ENCODE assay signal across 8 mouse cellular contexts in genomic region chr12:46818021-46818855, GRCm38 (mm10). TPM values are rescaled to one million over a fixed set of nuclear protein-coding genes. Genes with fewer than 3 reads are reported as not detected.
A peak's percentile ranks its signal among the peaks of the same experiment; 100 is the strongest.
DNase-seq lines count a peak whose midpoint lies in the region; ATAC-seq and TF ChIP-seq lines count a peak whose summit lies in the region.

No protein-coding gene starts in this region.

- no peaks in the 10 kb centered on the region for H3K4me1 ChIP-seq in ES-Bruce4 (ENCODE audit: control insufficient read depth, insufficient read depth, low read length)
- H3K4me1 ChIP-seq in forebrain, embryonic 11.5 days (replicated peaks; ENCODE audit: control insufficient read depth, insufficient read depth, low read length), result peaks cover 3% of the 10 kb centered on the region; the same call in 1 of the 2 replicates
- no peaks in the 10 kb centered on the region for H3K4me1 ChIP-seq in heart, postnatal 0 days (ENCODE audit: control insufficient read depth, insufficient read depth)
- H3K4me1 ChIP-seq in liver, embryonic 14.5 days (replicated peaks; ENCODE audit: control insufficient read depth in 2 of 2, insufficient read depth in 2 of 2, low read length in 1 of 2), result no peaks in the 10 kb centered on the region
- no peaks in the 10 kb centered on the region for H3K4me1 ChIP-seq in olfactory bulb, adult 2 months (ENCODE audit: control insufficient read depth, insufficient read depth, low read length)

- no peak for TF ChIP-seq CTCF in ES-Bruce4 (IDR thresholded peaks at IDR 0.05; ENCODE audit: low read depth, low read length)
- no peak for TF ChIP-seq CTCF in heart, postnatal 0 days (IDR thresholded peaks at IDR 0.05; ENCODE audit: low read depth)
- no peak for TF ChIP-seq CTCF in liver, embryonic 14.5 days (IDR thresholded peaks at IDR 0.05; ENCODE audit: low read depth)
- TF ChIP-seq CTCF in olfactory bulb, adult 2 months (IDR thresholded peaks at IDR 0.05; ENCODE audit: insufficient read depth, low read depth, low read length), result no peak

- H3K36me3 ChIP-seq in ES-Bruce4 (ENCODE audit: control insufficient read depth, insufficient read depth, low read length, poor library complexity, severe bottlenecking), result no peaks in the 10 kb centered on the region
- no peaks in the 10 kb centered on the region for H3K36me3 ChIP-seq in forebrain, embryonic 11.5 days (ENCODE audit: control insufficient read depth, insufficient read depth, low read length)
- H3K36me3 ChIP-seq in heart, postnatal 0 days (replicated peaks; ENCODE audit: control insufficient read depth, insufficient read depth, low read length), result no peaks in the 10 kb centered on the region
- no peaks in the 10 kb centered on the region for H3K36me3 ChIP-seq in liver, embryonic 14.5 days (replicated peaks; ENCODE audit: control insufficient read depth, insufficient read depth, low read depth)

- TF ChIP-seq EP300 in ES-Bruce4 (IDR thresholded peaks at IDR 0.05; ENCODE audit: insufficient read depth, low read depth, low read length), result no peak
- no peak for TF ChIP-seq EP300 in heart, postnatal 0 days (IDR thresholded peaks at IDR 0.05; ENCODE audit: low read depth)
- TF ChIP-seq EP300 in liver, embryonic 14.5 days (IDR thresholded peaks at IDR 0.05; ENCODE audit: low read depth), result no peak

- peak overlapping the region; percentile 59 for H3K4me2 ChIP-seq in forebrain, embryonic 11.5 days (ENCODE audit: low read depth, low read length, severe bottlenecking)
- peak overlapping the region; percentile 83 for H3K4me2 ChIP-seq in heart, postnatal 0 days (ENCODE audit: low read depth, low read length)
- peak overlapping the region; percentile 65 for H3K4me2 ChIP-seq in liver, embryonic 14.5 days (ENCODE audit: low read depth)

- H3K27me3 ChIP-seq in ES-Bruce4 (ENCODE audit: control insufficient read depth, insufficient read depth, low read length, poor library complexity, severe bottlenecking), result peaks cover 6% of the 10 kb centered on the region
- H3K27me3 ChIP-seq in forebrain, embryonic 11.5 days (ENCODE audit: control insufficient read depth, insufficient read depth, low read length), result no peaks in the 10 kb centered on the region
- peaks cover 7% of the 10 kb centered on the region for H3K27me3 ChIP-seq in heart, postnatal 0 days (ENCODE audit: control insufficient read depth, insufficient read depth, low read length)
- peaks cover 31% of the 10 kb centered on the region for H3K27me3 ChIP-seq in liver, embryonic 14.5 days (ENCODE audit: control insufficient read depth, insufficient read depth, low read length)

- H3K9ac ChIP-seq in ES-Bruce4 (ENCODE audit: low read depth, poor library complexity, severe bottlenecking), result peak overlapping the region; percentile 81
- H3K9ac ChIP-seq in forebrain, embryonic 11.5 days (ENCODE audit: low read length), result peak overlapping the region; percentile 95
- peak overlapping the region; percentile 64 for H3K9ac ChIP-seq in heart, postnatal 0 days (replicated peaks; ENCODE audit: low read depth, low read length)
- no peak overlapping the region for H3K9ac ChIP-seq in liver, embryonic 14.5 days (replicated peaks)

- no peaks in the 10 kb centered on the region for H3K9me3 ChIP-seq in ES-Bruce4 (replicated peaks; ENCODE audit: control insufficient read depth, insufficient read depth, low read length, poor library complexity, severe bottlenecking)
- no peaks in the 10 kb centered on the region for H3K9me3 ChIP-seq in forebrain, embryonic 11.5 days (ENCODE audit: control insufficient read depth, low read length)
- H3K9me3 ChIP-seq in heart, postnatal 0 days (replicated peaks; ENCODE audit: control insufficient read depth, low read length), result no peaks in the 10 kb centered on the region
- H3K9me3 ChIP-seq in liver, embryonic 14.5 days (ENCODE audit: control insufficient read depth, low read length), result no peaks in the 10 kb centered on the region

- no peak overlapping the region for H3K27ac ChIP-seq in ES-Bruce4 (ENCODE audit: insufficient read depth, low read length)
- H3K27ac ChIP-seq in forebrain, embryonic 11.5 days (ENCODE audit: low read depth, low read length), result peak overlapping the region; percentile 98
- no peak overlapping the region for H3K27ac ChIP-seq in heart, postnatal 0 days (ENCODE audit: low read depth)
- H3K27ac ChIP-seq in liver, embryonic 14.5 days, result no peak overlapping the region
- H3K27ac ChIP-seq in olfactory bulb, adult 2 months (ENCODE audit: insufficient read depth, low read depth, low read length), result peak overlapping the region; percentile 76

- under 1% methylated on average over 60 of the region's 61 CpGs for WGBS in forebrain, embryonic 11.5 days
- under 1% methylated on average over 59 of the region's 61 CpGs for whole genome bisulfite sequencing in heart, postnatal 0 days
- under 1% methylated on average over 58 of the region's 61 CpGs for WGBS in liver, embryonic 14.5 days (ENCODE audit: insufficient replicate concordance)
- under 1% methylated on average over 57 of the region's 61 CpGs for WGBS in olfactory bulb, adult 2 months

- ATAC-seq in forebrain, embryonic 11.5 days (replicated peaks; ENCODE audit: low FRiP score), result peak; percentile 60
- ATAC-seq in heart, postnatal 0 days (ENCODE audit: insufficient read depth, low read depth), result no peak
- ATAC-seq in liver, embryonic 14.5 days (ENCODE audit: insufficient read depth), result no peak

- DNase-seq in brain, adult 2 months (ENCODE audit: low read depth, low spot score), result peak; percentile 66
- DNase-seq in forebrain, embryonic 11.5 days (ENCODE audit: low spot score), result peak; percentile 86
- no peak for DNase-seq in heart, postnatal 0 days (ENCODE audit: low spot score)
- peak; percentile 2 to 40 for DNase-seq in kidney, postnatal 36 days
- no peak for DNase-seq in liver, embryonic 14.5 days (ENCODE audit: low read depth in 3 of 3, low spot score in 3 of 3)
- no peak for DNase-seq in spleen, postnatal 36 days (ENCODE audit: low spot score in 2 of 2)

- H3K4me3 ChIP-seq in ES-Bruce4 (ENCODE audit: low read depth, low read length), result peak overlapping the region; percentile 69
- H3K4me3 ChIP-seq in forebrain, embryonic 11.5 days (ENCODE audit: low read depth, low read length), result peak overlapping the region; percentile 75
- H3K4me3 ChIP-seq in heart, postnatal 0 days (ENCODE audit: low read depth, low read length), result peak overlapping the region; percentile 87
- peak overlapping the region; percentile 64 to 69 for H3K4me3 ChIP-seq in liver, embryonic 14.5 days (ENCODE audit: insufficient read depth in 1 of 2, low read depth in 2 of 2, low read length in 2 of 2)
- H3K4me3 ChIP-seq in olfactory bulb, adult 2 months (ENCODE audit: insufficient read depth, low read depth, low read length), result peak overlapping the region; percentile 60

- no peak for TF ChIP-seq POLR2A in ES-Bruce4 (IDR thresholded peaks at IDR 0.05; ENCODE audit: insufficient read depth, low read length)
- TF ChIP-seq POLR2A in olfactory bulb, adult 2 months (IDR thresholded peaks at IDR 0.05; ENCODE audit: insufficient read depth, low read depth, low read length), result no peak

RNA-seq across cellular contexts. Expression of gene Nova1, which starts 0.5 kb away (rescaled TPM):
- 3.3 and 4.4 TPM in 2 replicates for polyA plus RNA-seq in ES-Bruce4 (2011; ENCODE audit: insufficient read depth, insufficient read length, low read depth, missing spikeins)
- polyA plus RNA-seq in forebrain, embryonic 11.5 days (2014; fragmentation: Nextera tagmentation; extraction: Ambion mirVana), result 18.2 and 21.1 TPM in 2 replicates
- total RNA-seq in heart, postnatal 0 days (2014; rRNA removed; ENCODE audit: low replicate concordance), result 0.08 and 0.15 TPM in 2 replicates
- polyA plus RNA-seq in heart, postnatal 0 days (2015; fragmentation: Nextera tagmentation; extraction: Ambion mirVana), result 0.38 and 0.63 TPM in 2 replicates
- polyA plus RNA-seq in liver, embryonic 14.5 days (2012; rRNA removed), result 0.09 and 0.17 TPM in 2 replicates
- polyA plus RNA-seq in liver, embryonic 14.5 days (2014; fragmentation: Nextera tagmentation; extraction: Ambion mirVana), result 0.01 and 0.03 TPM in 2 replicates
- 85.2 TPM in 1 of 2 replicates, not detected in the other for polyA plus RNA-seq in olfactory bulb, adult 2 months (2012; ENCODE audit: insufficient read depth, insufficient read length, low replicate concordance, missing spikeins)

Comparison
In these comparisons a context has a peak if more than half of its experiments do, and no peak if none do; other contexts are left out.
1. H3K27ac ChIP-seq: peak in forebrain, embryonic 11.5 days (single experiment) and olfactory bulb, adult 2 months (single experiment); none in ES-Bruce4 (single experiment), heart, postnatal 0 days (single experiment) and liver, embryonic 14.5 days (single experiment).
2. DNase-seq: peak in brain, adult 2 months (single experiment), forebrain, embryonic 11.5 days (single experiment) and kidney, postnatal 36 days (2 of 2); none in heart, postnatal 0 days (single experiment), liver, embryonic 14.5 days (0 of 3) and spleen, postnatal 36 days (0 of 2).
3. Peak in every context shown above with its lines, with median percentiles within 50 percentile points of each other: H3K4me3 ChIP-seq and H3K4me2 ChIP-seq.